Mouse (Mus musculus) forebrain, embryonic 12.5 days (tissue): ENCODE data around the gene Ccdc63. TPM values are rescaled to one million over a fixed set of nuclear protein-coding genes. Genes with fewer than 3 reads are reported as not detected.
"Not testable (repeated sequence)": the region's sequence is repeated elsewhere in the genome, so short reads cannot be mapped to it uniquely, and the experiment has no call there.

ENCODE experiments used
- ATAC-seq: fragments of 200-750 bp; cut with Nextera tagmentation; 2 replicates; pipeline ENCODE4 v1.8.0; 2017; ENCODE audit warnings: moderate TSS enrichment; ENCODE audit not compliant: low FRiP score
- H3K27ac ChIP-seq: fragments of 300-500 bp; sonication (generic); 2 replicates; pipeline ENCODE4 v1.5.1; 2016; ENCODE audit warnings: mild to moderate bottlenecking
- H3K27me3 ChIP-seq: fragments of 300-500 bp; sonication (generic); 2 replicates; pipeline ENCODE4 v1.6.1; 2016; ENCODE audit warnings: mild to moderate bottlenecking
- H3K36me3 ChIP-seq: fragments of 300-500 bp; sonication (generic); replicated peaks from 2 replicates; pipeline ENCODE4 v1.6.1; 2016; ENCODE audit warnings: mild to moderate bottlenecking
- H3K4me1 ChIP-seq: fragments of 300-500 bp; sonication (generic); 2 replicates; pipeline ENCODE4 v1.6.1; 2016
- H3K4me2 ChIP-seq: fragments of 300-500 bp; sonication (generic); 2 replicates; pipeline ENCODE4 v1.6.1; 2016; ENCODE audit warnings: mild to moderate bottlenecking, moderate library complexity
- H3K4me3 ChIP-seq: fragments of 300-500 bp; sonication (generic); replicated peaks from 2 replicates; pipeline ENCODE4 v1.5.1; 2016; ENCODE audit warnings: mild to moderate bottlenecking
- H3K9ac ChIP-seq: fragments of 300-500 bp; sonication (generic); 2 replicates; pipeline ENCODE4 v1.6.1; 2016; ENCODE audit warnings: mild to moderate bottlenecking
- H3K9me3 ChIP-seq: fragments of 300-500 bp; sonication (generic); 2 replicates; pipeline ENCODE4 v1.6.1; 2016
- WGBS: fragments of 180-500 bp; shearing (Covaris S2); methylation state at CpG from one replicate; pipeline ENCODE4 v1.1.7; 2016; 5-methylcytosine and 5-hydroxymethylcytosine counted together
- polyA plus RNA-seq: library from polyadenylated mRNA; unstranded; fragments of >200 nt; fragmentation: Nextera tagmentation; extraction: Ambion mirVana; gene quantifications from 2 replicates; pipeline ENCODE4 v1.2.1, GENCODE M21; 2016

The Ccdc63 gene
- not detected in 2 replicates for polyA plus RNA-seq

DNA sequence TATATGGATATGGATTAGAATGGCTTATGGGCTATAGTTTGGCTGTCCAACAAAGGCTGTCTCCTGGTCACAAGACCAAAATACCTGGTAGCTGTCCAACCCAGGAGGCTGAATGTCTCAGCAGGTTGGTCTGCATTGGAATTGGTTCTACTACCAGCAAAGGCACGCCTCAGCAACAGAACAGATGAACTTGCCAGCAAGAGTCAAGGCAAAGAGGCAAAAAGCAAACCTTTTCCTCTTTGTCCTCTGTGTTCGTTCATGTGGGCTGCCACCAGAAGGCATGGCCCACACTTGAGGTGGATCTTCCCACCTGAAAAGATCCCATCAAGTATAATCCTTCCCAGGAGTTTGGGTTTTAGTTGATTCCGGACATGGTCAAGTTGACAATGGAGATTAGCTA lies at the start of gene Ccdc63:
Ccdc63 (minus strand) TSS at position 101 of the 400 bp plus-strand sequence.
- Histone ChIP-seq H3K36me3 (no peaks in the 10 kb centered on the region), H3K9ac (no peak within 1 kb of the TSS), H3K27ac (no peak within 1 kb of the TSS), H3K27me3 (0 out of 2 replicates have a peak, but pooled peaks cover 3% of the 10 kb centered on the region), H3K4me1 (no peaks in the 10 kb centered on the region; the same call in 1 of the 2 replicates), H3K4me2 (no peak within 1 kb of the TSS), H3K9me3 (no peaks in the 10 kb centered on the region), H3K4me3 (no peak within 1 kb of the TSS)
- ATAC-seq = no peak
- WGBS = 91% methylated on average over 3 of the region's 3 CpGs

DNA sequence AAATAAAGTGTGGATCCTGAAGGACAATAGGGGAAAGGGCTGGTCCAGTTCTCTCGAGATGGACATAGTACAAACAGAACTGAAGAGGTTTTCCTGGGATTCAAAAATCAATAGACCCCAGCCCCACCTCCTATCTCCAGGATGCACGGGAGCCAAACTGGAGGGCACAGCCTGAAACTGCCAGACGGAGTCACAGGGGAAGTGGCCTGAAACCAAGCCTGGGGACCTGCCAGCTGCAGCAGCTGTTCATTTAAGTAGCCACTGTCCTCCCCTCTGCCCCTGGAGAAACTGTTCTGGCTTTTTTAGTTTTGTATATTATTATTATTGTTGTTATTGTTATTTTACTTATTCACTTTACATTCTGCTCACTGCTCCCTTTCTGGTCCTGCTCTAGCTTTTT lies 48.5 kb upstream of the Ccdc63 start:
- Histone ChIP-seq H3K36me3 (no peaks in the 10 kb centered on the region), H3K27me3 (no peaks in the 10 kb centered on the region), H3K4me1 (no peaks in the 10 kb centered on the region), H3K27ac (no peak overlapping the region), H3K4me2 (no peak overlapping the region), H3K9me3 (no peaks in the 10 kb centered on the region), H3K4me3 (no peak overlapping the region), H3K9ac (no peak overlapping the region)
- ATAC-seq = no peak
- 68% methylated on average over 3 of the region's 3 CpGs for WGBS

DNA sequence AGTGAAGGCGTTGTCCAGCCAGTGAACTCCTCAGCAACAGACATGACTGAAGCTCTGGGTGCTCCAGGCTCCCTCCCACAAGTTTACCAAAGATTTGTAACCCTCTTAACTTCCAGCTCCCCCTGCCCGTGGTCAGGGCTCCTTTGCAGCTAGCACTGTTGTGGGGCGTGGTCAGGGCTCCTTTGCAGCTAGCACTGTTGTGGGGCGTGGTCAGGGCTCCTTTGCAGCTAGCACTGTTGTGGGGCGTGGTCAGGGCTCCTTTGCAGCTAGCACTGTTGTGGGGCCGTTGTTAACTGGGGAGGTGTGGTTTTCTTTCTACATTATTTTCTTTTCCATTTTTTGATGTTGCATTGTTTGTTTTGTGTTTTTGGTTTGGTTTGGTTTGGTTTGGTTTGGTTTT lies 44.2 kb upstream of the Ccdc63 start:
- 97% methylated on average over 6 of the region's 6 CpGs for WGBS
- not testable (repeated sequence) for H3K36me3 ChIP-seq, H3K9me3 ChIP-seq, H3K27me3 ChIP-seq, ATAC-seq, H3K4me2 ChIP-seq, H3K27ac ChIP-seq, H3K4me3 ChIP-seq, H3K4me1 ChIP-seq, H3K9ac ChIP-seq

DNA sequence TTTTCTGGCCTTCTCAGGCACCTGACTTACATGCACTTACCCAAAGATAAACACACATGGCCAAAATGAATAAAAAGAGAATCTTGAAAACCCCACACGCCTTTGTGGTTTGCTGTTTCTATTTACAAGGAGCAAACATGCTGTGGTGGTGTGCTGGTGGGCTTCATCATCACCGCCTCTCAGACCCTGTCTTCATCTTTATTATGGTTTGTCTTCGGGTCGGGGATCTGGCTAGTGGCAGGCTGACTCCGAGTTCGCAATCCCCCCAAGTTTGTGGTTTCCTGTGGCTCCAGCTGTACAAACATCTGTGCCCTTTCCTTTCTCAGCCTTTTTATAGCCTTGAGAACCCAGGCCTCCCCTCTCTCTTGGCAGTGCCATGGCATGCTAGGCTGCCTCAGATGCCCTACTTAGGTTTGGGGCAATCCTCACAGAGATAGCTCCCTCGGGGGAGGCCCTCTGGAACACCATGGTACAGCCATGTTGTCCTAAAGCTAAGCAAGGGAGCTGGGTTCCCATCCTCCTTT lies 43.7 kb upstream of the Ccdc63 start:
- WGBS = 92% methylated on average over 7 of the region's 7 CpGs
- no peaks in the 10 kb centered on the region for H3K4me1 ChIP-seq
- no peak for ATAC-seq
- H3K9me3 ChIP-seq = no peaks in the 10 kb centered on the region
- no peak overlapping the region for H3K4me2 ChIP-seq
- H3K9ac ChIP-seq = no peak overlapping the region
- H3K36me3 ChIP-seq = no peaks in the 10 kb centered on the region
- H3K27me3 ChIP-seq = no peaks in the 10 kb centered on the region
- no peak overlapping the region for H3K4me3 ChIP-seq
- H3K27ac ChIP-seq = no peak overlapping the region

DNA sequence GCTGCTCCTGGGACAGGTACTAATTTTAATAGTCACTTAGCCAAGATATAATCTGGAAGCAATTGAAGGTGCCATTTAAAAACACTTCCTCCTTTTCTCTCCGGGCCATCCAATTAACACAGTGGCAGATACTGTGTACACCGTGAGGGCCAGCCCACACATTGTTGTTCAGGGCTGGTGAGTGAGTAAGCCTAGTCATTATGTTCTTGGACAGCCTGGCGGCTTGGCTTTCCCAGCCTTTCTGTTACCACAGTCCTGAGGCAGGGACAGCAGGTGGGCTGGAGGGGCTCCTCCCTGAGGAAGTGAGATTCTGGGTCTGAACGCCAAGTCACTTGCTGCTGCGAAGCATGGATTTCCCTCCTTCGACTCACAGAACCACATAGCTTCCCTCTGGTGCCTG lies 39.0 kb upstream of the Ccdc63 start:
- Histone ChIP-seq H3K9ac (no peak overlapping the region), H3K27ac (no peak overlapping the region), H3K4me1 (no peaks in the 10 kb centered on the region), H3K27me3 (no peaks in the 10 kb centered on the region), H3K4me3 (no peak overlapping the region), H3K36me3 (peaks cover 21% of the 10 kb centered on the region), H3K4me2 (no peak overlapping the region), H3K9me3 (no peaks in the 10 kb centered on the region)
- ATAC-seq = no peak
- 50% methylated on average over 6 of the region's 6 CpGs for WGBS

DNA sequence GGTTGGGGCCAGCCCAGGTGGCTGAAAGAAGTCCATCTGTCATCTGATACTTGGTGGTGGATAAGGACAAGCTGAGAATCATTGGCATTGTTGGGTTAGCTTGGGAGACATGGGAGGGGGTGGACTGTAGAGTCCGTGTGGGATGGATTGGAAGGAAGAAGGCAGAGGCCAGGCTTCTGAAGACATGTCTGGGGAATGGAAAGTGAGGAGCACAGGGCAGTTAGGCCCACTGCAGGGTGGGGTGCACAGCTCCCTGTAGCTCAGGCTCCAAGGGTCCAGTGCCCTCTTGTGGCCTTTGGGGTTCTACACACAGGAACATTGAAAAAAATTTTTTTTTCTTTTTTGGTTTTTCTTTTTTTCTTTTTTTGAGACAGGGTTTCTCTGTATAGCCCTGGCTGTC lies 35.8 kb upstream of the Ccdc63 start:
- ATAC-seq = peak; percentile 44; the same call in 1 of the 2 replicates
- peaks cover 46% of the 10 kb centered on the region for H3K36me3 ChIP-seq
- 30% methylated on average over 1 of the region's 1 CpGs for WGBS

DNA sequence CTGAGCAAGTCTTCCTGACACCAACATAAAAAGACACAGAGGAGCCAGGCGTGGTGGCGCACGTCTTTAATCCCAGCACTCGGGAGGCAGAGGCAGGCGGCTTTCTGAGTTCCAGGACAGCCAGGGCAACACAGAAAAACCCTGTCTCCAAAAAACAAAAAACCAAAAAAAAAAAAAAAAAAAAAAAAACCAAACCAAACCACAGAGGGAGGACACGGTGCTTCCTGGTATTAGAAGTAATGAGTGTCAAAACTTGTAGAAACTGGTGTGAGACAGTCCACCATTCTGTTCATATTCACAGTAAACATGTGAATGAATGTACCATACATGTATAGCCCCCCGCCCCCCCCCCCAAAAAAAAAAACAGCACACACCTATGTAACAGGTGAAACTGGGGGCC lies 35.3 kb upstream of the Ccdc63 start:
- no peak overlapping the region for H3K4me2 ChIP-seq
- H3K9ac ChIP-seq = no peak overlapping the region
- no peaks in the 10 kb centered on the region for H3K9me3 ChIP-seq
- peaks cover 50% of the 10 kb centered on the region for H3K36me3 ChIP-seq
- WGBS = 84% methylated on average over 7 of the region's 7 CpGs
- H3K27ac ChIP-seq = no peak overlapping the region
- no peaks in the 10 kb centered on the region for H3K4me1 ChIP-seq
- no peaks in the 10 kb centered on the region for H3K27me3 ChIP-seq
- H3K4me3 ChIP-seq = no peak overlapping the region
- ATAC-seq = no peak

More for the DNA sequence above, 35.8 kb upstream of the Ccdc63 start:
- Histone ChIP-seq H3K9me3 (no peaks in the 10 kb centered on the region), H3K4me2 (no peak overlapping the region), H3K4me3 (no peak overlapping the region), H3K4me1 (no peaks in the 10 kb centered on the region), H3K9ac (no peak overlapping the region), H3K27ac (no peak overlapping the region), H3K27me3 (no peaks in the 10 kb centered on the region)

DNA sequence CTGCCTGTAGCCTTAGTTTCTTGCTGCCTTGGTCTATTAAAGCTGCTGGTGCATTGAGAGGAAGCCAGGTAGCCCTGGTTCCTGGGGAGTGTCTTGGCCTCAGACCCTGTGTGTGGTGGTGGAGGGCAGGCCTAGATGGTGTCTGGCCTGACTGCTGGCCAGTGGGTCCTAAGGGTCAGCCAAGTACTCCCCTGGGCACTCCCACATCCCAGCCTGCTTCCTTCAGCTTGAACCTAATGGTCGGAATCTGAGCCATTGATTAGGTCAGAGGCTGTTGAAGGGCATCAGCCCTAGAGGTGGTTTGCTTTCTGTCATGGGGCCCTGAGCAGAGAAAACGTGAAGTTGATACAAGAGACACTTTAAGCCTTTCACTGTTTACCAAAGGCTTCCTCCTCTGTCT lies 34.8 kb upstream of the Ccdc63 start:
- ATAC-seq = no peak
- no peak overlapping the region for H3K27ac ChIP-seq
- H3K27me3 ChIP-seq = no peaks in the 10 kb centered on the region
- 83% methylated on average over 2 of the region's 2 CpGs for WGBS
- H3K4me1 ChIP-seq = no peaks in the 10 kb centered on the region
- peaks cover 56% of the 10 kb centered on the region for H3K36me3 ChIP-seq
- H3K4me3 ChIP-seq = no peak overlapping the region
- no peak overlapping the region for H3K9ac ChIP-seq
- no peaks in the 10 kb centered on the region for H3K9me3 ChIP-seq
- H3K4me2 ChIP-seq = no peak overlapping the region

DNA sequence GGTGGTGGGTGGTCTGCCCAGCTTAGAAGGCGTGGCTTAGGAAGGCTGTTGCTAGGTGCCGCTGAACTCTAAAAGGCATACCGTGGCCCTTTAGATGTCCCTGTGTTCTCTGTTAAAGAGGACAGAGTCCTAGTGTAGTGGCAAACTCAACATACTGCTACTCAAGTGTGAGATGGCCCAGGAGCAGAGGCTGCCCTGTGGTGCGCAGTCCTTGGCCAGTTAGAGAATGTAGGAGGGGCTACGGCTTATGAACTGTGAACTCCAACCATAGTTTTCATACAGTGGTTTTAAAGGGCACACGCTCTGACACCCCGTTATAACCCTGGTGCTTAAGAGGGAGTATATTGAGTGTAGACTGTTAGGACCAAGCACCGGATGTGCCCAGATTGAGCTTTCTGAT lies 30.4 kb upstream of the Ccdc63 start:
- Histone ChIP-seq H3K9me3 (no peaks in the 10 kb centered on the region), H3K27ac (no peak overlapping the region), H3K4me2 (no peak overlapping the region), H3K9ac (no peak overlapping the region), H3K4me3 (no peak overlapping the region), H3K27me3 (no peaks in the 10 kb centered on the region), H3K36me3 (peaks cover 79% of the 10 kb centered on the region), H3K4me1 (peaks cover 14% of the 10 kb centered on the region)
- WGBS = 94% methylated on average over 8 of the region's 8 CpGs
- ATAC-seq = no peak

DNA sequence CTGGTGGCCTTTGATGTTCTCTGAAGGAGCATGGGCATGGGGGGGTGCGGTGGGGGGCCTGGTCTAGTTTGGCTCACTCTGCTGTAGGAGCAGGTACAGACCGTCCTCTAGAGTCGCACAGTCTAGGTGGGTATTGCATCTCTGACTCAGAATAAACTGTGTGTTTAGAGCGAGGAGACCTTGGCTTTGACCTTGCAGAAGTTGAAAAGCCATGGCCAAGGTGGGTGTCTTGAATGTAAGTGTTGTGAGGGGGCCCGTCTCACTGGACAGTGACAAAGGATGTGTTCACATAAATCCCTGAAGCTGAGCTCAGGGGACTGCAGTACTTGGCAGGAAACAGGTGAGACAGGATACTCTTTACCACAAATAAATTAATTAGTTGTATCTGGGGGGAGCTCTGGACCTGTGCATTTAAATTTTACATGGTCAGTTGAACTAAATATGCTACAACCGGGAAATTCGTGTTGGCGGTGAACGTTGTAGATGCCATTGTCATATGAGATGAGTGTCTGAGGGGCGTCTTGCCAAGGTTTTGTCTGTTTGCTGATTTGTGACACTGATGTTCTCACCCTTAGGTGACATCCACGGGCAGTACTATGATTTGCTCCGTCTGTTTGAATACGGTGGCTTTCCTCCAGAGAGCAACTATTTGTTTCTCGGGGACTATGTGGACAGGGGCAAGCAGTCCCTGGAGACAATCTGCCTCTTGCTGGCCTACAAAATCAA lies 27.9 kb upstream of the Ccdc63 start:
- Histone ChIP-seq H3K9me3 (no peaks in the 10 kb centered on the region), H3K27ac (no peak overlapping the region), H3K27me3 (no peaks in the 10 kb centered on the region), H3K4me3 (no peak overlapping the region), H3K9ac (no peak overlapping the region), H3K36me3 (peaks cover 85% of the 10 kb centered on the region), H3K4me1 (peaks cover 40% of the 10 kb centered on the region), H3K4me2 (no peak overlapping the region)
- 94% methylated on average over 14 of the region's 14 CpGs for WGBS
- ATAC-seq = no peak

DNA sequence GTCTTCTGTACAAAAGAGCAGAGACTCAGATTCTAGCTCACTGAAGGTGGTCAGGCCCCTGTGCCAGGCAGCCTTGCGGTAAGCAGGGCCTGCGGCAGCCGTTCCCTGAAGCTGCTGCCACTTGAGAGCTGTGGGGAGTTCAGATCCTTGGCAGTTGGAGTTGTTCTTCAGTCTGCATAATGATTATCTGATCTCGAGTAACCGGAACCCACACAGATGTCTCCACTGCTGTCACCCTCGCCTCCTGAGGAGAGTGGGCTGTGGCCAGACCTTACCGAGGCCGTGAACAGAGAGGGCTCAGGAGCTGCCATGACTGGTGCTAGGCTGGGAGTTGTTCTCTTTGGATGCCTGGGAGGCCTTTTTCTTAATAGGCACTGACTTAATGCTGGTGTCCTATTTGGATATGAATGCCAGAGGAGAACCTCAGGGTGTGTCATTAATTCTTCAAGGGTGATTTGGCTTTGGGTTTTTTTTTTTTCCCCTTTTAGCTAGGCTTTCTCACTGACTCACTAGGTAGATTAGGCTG lies 26.1 kb upstream of the Ccdc63 start:
- peak; percentile 41; the same call in 1 of the 2 replicates for ATAC-seq
- Histone ChIP-seq H3K4me2 (peak overlapping the region; percentile 19), H3K27me3 (no peaks in the 10 kb centered on the region), H3K9ac (peak overlapping the region; percentile 29; the same call in 1 of the 2 replicates), H3K9me3 (no peaks in the 10 kb centered on the region), H3K27ac (peak overlapping the region; percentile 77), H3K4me3 (no peak overlapping the region), H3K36me3 (peaks cover 83% of the 10 kb centered on the region), H3K4me1 (peaks cover 58% of the 10 kb centered on the region)
- 46% methylated on average over 8 of the region's 8 CpGs for WGBS

DNA sequence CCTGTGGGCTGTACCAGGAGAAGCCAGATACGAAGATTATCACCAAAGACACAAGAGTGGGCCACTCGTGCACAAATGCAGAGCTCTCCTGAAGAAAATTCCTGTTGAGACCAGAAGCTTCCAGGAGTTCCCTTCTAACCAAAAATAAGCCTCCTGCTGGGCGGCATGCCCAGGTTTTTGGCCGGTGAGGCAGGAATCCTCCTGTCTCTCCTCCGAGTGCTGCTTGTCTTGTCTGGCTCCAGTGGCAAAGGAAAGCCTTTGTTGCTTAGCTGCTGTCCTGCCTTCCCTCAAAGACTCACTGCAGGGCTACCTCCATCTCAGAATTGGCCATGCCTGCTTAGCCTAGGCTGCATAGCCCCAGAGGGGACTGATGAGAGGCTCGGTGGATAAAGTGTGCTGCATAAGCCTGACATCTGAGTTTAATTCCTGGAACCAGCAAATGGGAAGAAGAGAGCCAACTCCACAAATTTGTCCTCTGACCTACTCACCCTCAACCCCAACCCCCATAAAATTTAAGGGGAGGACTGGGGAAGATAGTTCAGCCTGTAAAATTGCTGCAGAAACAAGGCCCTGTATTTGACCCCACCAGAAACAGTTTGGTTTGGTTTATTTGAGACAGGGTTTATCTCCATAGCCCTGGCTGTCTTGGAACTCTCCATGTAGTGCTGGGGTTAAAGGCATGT lies 24.8 kb upstream of the Ccdc63 start:
- no peak overlapping the region for H3K9ac ChIP-seq
- peak overlapping the region; percentile 57 for H3K27ac ChIP-seq
- ATAC-seq = no peak
- H3K4me1 ChIP-seq = peaks cover 71% of the 10 kb centered on the region
- no peaks in the 10 kb centered on the region for H3K27me3 ChIP-seq
- peaks cover 80% of the 10 kb centered on the region for H3K36me3 ChIP-seq
- H3K4me2 ChIP-seq = no peak overlapping the region; the same call in 1 of the 2 replicates
- H3K9me3 ChIP-seq = no peaks in the 10 kb centered on the region
- 65% methylated on average over 6 of the region's 6 CpGs for WGBS
- H3K4me3 ChIP-seq = no peak overlapping the region
